Mouse (Mus musculus): ENCODE measurements around the gene Exosc1. TPM values are rescaled to one million over a fixed set of nuclear protein-coding genes. Genes with fewer than 3 reads are reported as not detected.
A peak's percentile ranks its signal among the peaks of the same experiment; 100 is the strongest.
"Not testable (repeated sequence)": the region's sequence is repeated elsewhere in the genome, so short reads cannot be mapped to it uniquely, and the experiment has no call there.

Gene Exosc1
- polyA plus RNA-seq, 1 experiment from 2014 or later = 63.2 TPM

GRCm38 (mm10) chr19:41915294-41915693 is 17.9 kb downstream of the Exosc1 start:
- Histone ChIP-seq H3K27me3 (replicated peaks; ENCODE audit: control insufficient read depth, insufficient read depth, low read length) (no peaks in the 10 kb centered on the region), H3K9me3 (ENCODE audit: control insufficient read depth, low read length) (no peaks in the 10 kb centered on the region), H3K27ac (ENCODE audit: low read length) (no peak overlapping the region), H3K4me1 (ENCODE audit: control insufficient read depth, insufficient read depth, low read length) (peaks cover 13% of the 10 kb centered on the region), H3K36me3 (ENCODE audit: control insufficient read depth, insufficient read depth, low read length) (peaks cover 22% of the 10 kb centered on the region), H3K4me2 (ENCODE audit: low read depth, low read length) (no peak overlapping the region), H3K4me3 (ENCODE audit: low read length) (no peak overlapping the region), H3K9ac (ENCODE audit: low read depth, low read length) (no peak overlapping the region)
- no peak for ATAC-seq
- WGBS = 80% methylated on average over 3 of the region's 3 CpGs

DNA sequence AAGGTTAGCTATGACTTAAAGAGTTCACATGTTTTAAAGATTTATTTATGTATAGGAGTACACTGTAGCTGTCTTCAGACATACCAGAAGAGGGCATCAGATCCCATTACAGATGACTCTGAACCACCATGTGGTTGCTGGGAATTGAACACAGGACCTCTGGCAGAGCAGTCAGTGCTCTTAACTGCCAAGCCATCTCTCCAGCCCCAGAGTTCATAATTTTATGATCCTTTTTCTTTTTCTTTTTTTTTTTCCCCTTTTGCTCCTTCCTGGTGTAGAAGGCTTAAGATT is 18.7 kb downstream of the Exosc1 start:
- H3K4me2 ChIP-seq (ENCODE audit: low read depth, low read length) = peak overlapping the region; percentile 68
- H3K9me3 ChIP-seq (ENCODE audit: control insufficient read depth, low read length); H3K27me3 ChIP-seq (replicated peaks; ENCODE audit: control insufficient read depth, insufficient read depth, low read length); ATAC-seq; H3K9ac ChIP-seq (ENCODE audit: low read depth, low read length); H3K27ac ChIP-seq (ENCODE audit: low read length): not testable (repeated sequence)
- peaks cover 22% of the 10 kb centered on the region for H3K36me3 ChIP-seq (ENCODE audit: control insufficient read depth, insufficient read depth, low read length)
- H3K4me1 ChIP-seq (ENCODE audit: control insufficient read depth, insufficient read depth, low read length) = peaks cover 13% of the 10 kb centered on the region
- H3K4me3 ChIP-seq (ENCODE audit: low read length) = peak overlapping the region; percentile 99

DNA sequence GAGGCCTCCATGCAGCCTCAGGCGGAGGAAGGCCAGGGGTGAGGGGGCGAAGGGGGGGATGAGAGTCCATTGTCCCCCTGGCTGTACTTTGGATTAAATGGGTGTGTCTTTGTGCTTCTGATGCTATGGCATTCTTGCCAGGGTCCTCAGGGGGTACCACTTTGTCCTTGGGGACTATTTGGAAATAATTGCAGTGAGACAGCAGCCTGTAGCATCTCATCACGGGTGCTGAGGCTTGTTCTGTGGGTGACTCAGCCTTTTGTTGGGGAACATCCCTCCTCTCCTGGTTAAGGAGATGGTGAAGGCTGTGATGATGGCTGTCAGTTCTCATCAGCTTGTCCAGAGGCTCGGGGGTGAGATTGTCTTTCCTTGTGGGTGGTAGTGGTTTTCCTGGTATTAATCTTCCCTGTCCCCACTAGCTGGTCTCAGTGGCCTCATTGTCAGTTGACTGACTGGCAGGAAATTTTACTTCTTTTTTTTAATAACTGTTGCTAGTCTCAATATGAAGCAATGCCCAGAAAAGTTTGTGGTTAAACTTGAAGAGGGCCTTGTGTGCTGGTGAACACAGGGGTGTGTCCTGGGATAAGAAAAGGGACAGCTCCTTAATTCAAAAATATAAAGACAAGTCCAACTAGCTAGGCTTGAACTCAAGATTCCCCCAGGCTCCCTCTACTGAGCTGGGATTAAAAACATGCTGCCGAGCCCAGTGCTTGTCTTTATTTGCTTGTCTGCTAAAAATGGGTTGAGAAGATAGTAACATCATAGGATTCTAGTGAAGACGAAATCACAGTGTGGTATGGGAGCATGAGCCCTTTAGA is 19.2 kb downstream of the Exosc1 start:
- WGBS = 36% methylated on average over 6 of the region's 6 CpGs
- peaks cover 18% of the 10 kb centered on the region for H3K36me3 ChIP-seq (ENCODE audit: control insufficient read depth, insufficient read depth, low read length)

DNA sequence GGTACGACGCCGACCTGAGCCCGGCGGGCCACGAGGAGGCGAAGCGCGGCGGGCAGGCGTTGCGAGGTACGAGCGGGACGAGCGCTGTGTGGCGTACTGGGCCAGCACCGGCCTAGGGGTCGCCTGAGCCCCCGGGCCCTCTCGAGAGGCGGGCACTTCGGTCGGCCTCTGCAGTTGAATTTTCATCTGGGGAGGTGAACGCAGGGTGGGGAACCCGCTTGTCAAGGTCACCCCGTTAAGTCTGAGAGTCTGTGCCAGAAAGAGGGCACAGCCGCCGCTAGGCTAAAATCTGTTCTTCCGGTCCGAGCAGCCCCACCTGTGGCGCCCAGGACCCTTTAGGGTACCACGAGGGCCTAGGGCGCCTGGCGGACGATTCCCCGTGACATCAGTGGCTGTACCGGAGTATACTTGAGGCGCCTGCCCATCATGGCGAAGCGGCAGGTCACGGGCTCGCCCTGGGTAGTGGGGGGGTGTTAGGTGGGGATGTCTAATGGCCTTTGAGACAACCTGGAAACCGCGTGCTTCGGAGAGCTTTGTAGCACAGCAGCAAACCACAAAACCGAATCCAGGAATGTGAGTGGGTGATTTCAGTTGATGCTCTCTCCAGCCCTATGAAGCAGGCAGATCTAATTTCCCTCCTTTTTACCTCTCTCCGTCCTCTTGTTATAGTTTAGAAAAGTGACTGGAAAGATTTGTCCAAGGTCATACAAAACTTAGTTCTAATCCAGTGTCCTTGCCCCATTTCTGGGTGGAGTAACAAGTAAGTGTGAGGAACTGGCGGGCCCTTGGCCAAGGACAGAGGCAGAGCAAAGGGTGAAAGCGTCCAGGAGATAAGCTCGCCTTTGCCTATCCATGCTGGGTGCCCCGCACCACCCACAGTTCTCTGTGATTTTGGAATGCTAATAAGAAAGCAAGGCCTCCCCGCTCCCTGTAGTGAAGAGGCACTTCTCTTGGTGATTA is 20.8 kb downstream of the Exosc1 start:
- under 1% methylated on average over 43 of the region's 53 CpGs for WGBS
- H3K4me2 ChIP-seq (ENCODE audit: low read depth, low read length) = peak overlapping the region; percentile 68
- peak overlapping the region; percentile 99 for H3K4me3 ChIP-seq (ENCODE audit: low read length)
- H3K9me3 ChIP-seq (ENCODE audit: control insufficient read depth, low read length) = no peaks in the 10 kb centered on the region
- peak; percentile 61 for ATAC-seq
- peaks cover 13% of the 10 kb centered on the region for H3K36me3 ChIP-seq (ENCODE audit: control insufficient read depth, insufficient read depth, low read length)
- no peaks in the 10 kb centered on the region for H3K27me3 ChIP-seq (replicated peaks; ENCODE audit: control insufficient read depth, insufficient read depth, low read length)
- H3K4me1 ChIP-seq (ENCODE audit: control insufficient read depth, insufficient read depth, low read length) = peaks cover 17% of the 10 kb centered on the region
- H3K27ac ChIP-seq (ENCODE audit: low read length) = peak overlapping the region; percentile 93
- peak overlapping the region; percentile 98 for H3K9ac ChIP-seq (ENCODE audit: low read depth, low read length)

More for the DNA sequence above, 19.2 kb downstream of the Exosc1 start:
- Histone ChIP-seq H3K9ac (ENCODE audit: low read depth, low read length) (peak overlapping the region; percentile 98), H3K27ac (ENCODE audit: low read length) (0 out of 2 replicates have a peak overlapping the region, but pooled peaks have one; percentile 93), H3K27me3 (replicated peaks; ENCODE audit: control insufficient read depth, insufficient read depth, low read length) (no peaks in the 10 kb centered on the region), H3K4me1 (ENCODE audit: control insufficient read depth, insufficient read depth, low read length) (peaks cover 13% of the 10 kb centered on the region), H3K4me3 (ENCODE audit: low read length) (peak overlapping the region; percentile 99), H3K4me2 (ENCODE audit: low read depth, low read length) (peak overlapping the region; percentile 68), H3K9me3 (ENCODE audit: control insufficient read depth, low read length) (no peaks in the 10 kb centered on the region)
- no peak for ATAC-seq

DNA sequence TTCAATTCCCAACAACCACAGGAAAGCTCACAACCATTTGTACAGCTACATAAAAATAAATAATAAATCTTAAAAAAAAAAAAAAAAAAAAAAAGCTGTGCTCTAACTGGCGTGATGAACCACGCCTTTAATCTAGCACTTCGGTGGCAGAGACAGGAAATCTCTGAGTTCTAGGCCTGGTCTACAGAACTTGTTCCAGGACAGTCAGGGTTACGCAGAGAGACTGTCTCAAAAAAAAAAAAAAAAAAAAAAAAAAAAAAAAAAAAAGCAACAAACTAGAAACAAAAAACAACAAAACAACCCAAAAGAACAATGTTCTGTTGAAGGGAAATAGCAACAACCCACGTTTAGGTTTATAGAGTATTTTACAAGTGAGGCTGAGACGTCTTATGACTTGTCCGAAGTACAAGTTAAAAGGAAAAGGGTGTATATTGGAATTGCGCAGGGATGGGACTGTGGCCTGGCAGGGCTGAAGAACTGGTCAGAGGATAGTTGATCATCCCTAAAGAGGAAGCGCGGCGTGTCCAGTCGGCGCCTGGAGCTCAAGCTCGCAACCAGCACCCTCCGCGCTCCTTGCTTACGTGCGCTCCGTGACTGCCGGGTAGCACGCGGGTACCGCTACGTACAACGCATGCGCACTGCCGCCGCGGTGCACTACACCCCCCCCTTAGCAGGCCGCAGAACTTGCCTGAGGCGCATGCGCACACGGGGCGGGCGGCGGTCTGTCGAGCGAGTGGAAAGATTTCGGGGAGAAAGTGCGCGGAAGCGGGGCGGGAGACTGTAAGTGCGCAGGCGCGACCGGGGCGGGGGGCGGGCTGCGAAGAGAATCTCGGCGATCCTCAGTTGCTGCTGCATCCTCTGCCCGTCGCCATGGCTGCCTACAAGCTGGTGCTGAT is 21.8 kb downstream of the Exosc1 start, which contains the start of gene Pgam1:
Gene Pgam1, plus strand, starts transcription at position 746 of the 896 bp plus-strand sequence.
- ATAC-seq = peak; percentile 91
- 5% methylated on average over 54 of the region's 54 CpGs for WGBS
- no peaks in the 10 kb centered on the region for H3K9me3 ChIP-seq (ENCODE audit: control insufficient read depth, low read length)

DNA sequence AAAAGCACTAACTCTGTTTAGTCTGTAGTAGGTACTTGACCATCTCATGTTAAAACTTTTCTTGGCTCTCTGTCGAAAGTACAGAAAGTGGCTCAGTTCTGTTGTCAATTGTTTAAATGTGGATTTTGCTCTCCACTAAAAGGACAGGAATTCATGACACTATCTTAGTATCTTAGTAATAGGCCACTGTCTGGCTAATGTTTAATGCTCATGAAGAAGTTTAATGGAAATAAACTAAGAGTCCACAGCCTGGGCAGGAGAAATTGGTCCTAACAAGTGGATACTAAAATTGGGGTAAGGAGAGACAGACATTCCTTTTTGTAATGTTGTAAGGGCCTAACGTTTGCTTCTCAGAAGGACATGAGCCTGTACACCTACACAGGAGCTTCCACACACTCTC is 22.8 kb downstream of the Exosc1 start:
- Histone ChIP-seq H3K9me3 (ENCODE audit: control insufficient read depth, low read length) (no peaks in the 10 kb centered on the region), H3K27me3 (replicated peaks; ENCODE audit: control insufficient read depth, insufficient read depth, low read length) (no peaks in the 10 kb centered on the region), H3K27ac (ENCODE audit: low read length) (peak overlapping the region; percentile 95), H3K4me2 (ENCODE audit: low read depth, low read length) (no peak overlapping the region), H3K36me3 (ENCODE audit: control insufficient read depth, insufficient read depth, low read length) (no peaks in the 10 kb centered on the region), H3K4me1 (ENCODE audit: control insufficient read depth, insufficient read depth, low read length) (peaks cover 22% of the 10 kb centered on the region), H3K4me3 (ENCODE audit: low read length) (no peak overlapping the region), H3K9ac (ENCODE audit: low read depth, low read length) (no peak overlapping the region)
- 75% methylated on average over 2 of the region's 2 CpGs for WGBS
- ATAC-seq = no peak

More for the DNA sequence above, 21.8 kb downstream of the Exosc1 start, which contains the start of gene Pgam1:
- Histone ChIP-seq H3K4me2 (ENCODE audit: low read depth, low read length) (peak within 1 kb of the TSS; percentile 68), H3K27ac (ENCODE audit: low read length) (peak within 1 kb of the TSS; percentile 95), H3K36me3 (ENCODE audit: control insufficient read depth, insufficient read depth, low read length) (peaks cover 7% of the 10 kb centered on the region; the same call in 1 of the 2 replicates), H3K4me1 (ENCODE audit: control insufficient read depth, insufficient read depth, low read length) (peaks cover 22% of the 10 kb centered on the region), H3K9ac (ENCODE audit: low read depth, low read length) (peak within 1 kb of the TSS; percentile 98), H3K4me3 (ENCODE audit: low read length) (peak within 1 kb of the TSS; percentile 99), H3K27me3 (replicated peaks; ENCODE audit: control insufficient read depth, insufficient read depth, low read length) (no peaks in the 10 kb centered on the region)

GRCm38 (mm10) chr19:41908736-41909135 is 24.5 kb downstream of the Exosc1 start:
- WGBS = 91% methylated on average over 3 of the region's 3 CpGs
- Histone ChIP-seq H3K27ac (ENCODE audit: low read length) (no peak overlapping the region), H3K4me3 (ENCODE audit: low read length) (no peak overlapping the region), H3K4me1 (ENCODE audit: control insufficient read depth, insufficient read depth, low read length) (peaks cover 16% of the 10 kb centered on the region), H3K36me3 (ENCODE audit: control insufficient read depth, insufficient read depth, low read length) (no peaks in the 10 kb centered on the region), H3K27me3 (replicated peaks; ENCODE audit: control insufficient read depth, insufficient read depth, low read length) (no peaks in the 10 kb centered on the region), H3K9ac (ENCODE audit: low read depth, low read length) (no peak overlapping the region), H3K4me2 (ENCODE audit: low read depth, low read length) (no peak overlapping the region), H3K9me3 (ENCODE audit: control insufficient read depth, low read length) (no peaks in the 10 kb centered on the region)
- no peak for ATAC-seq

DNA sequence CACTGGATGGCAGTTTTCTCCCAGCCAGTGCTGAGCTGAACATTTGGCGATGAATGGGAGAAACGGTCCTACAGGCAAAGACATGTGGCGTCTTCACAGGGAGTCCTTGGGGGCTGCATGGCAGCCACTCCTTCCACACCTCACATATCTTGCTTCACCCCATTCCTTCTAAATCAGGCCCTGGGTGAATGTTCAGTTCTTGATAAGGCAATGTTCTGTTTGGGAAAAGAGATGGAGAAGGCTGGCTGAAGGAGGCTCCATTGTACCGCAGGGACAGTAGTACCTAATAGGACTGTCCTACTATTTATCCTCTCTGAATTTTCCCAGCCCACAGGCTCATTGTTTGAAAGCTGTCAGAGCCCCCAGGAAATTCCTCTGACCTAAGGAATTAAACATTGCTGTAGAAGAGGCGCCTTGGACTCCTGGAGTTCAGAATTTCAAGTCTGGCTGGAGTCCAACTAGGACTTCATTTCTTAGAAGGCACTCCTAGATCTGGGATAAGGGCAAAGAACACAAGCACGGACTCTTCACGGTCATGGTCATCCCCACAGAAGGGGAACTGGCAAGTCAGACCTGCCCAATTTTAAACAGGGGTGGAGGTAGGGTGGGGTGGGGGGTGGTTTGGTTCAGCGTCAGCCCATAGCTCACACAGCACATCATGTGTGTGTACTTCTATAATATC is 26.0 kb downstream of the Exosc1 start:
- H3K9ac ChIP-seq (ENCODE audit: low read depth, low read length) = no peak overlapping the region
- ATAC-seq = no peak
- no peaks in the 10 kb centered on the region for H3K36me3 ChIP-seq (ENCODE audit: control insufficient read depth, insufficient read depth, low read length)
- 34% methylated on average over 8 of the region's 8 CpGs for WGBS
- no peaks in the 10 kb centered on the region for H3K27me3 ChIP-seq (replicated peaks; ENCODE audit: control insufficient read depth, insufficient read depth, low read length)
- peaks cover 12% of the 10 kb centered on the region for H3K4me1 ChIP-seq (ENCODE audit: control insufficient read depth, insufficient read depth, low read length)
- no peaks in the 10 kb centered on the region for H3K9me3 ChIP-seq (ENCODE audit: control insufficient read depth, low read length)
- H3K27ac ChIP-seq (ENCODE audit: low read length) = 0 out of 2 replicates have a peak overlapping the region, but pooled peaks have one; percentile 0
- H3K4me2 ChIP-seq (ENCODE audit: low read depth, low read length) = no peak overlapping the region
- no peak overlapping the region for H3K4me3 ChIP-seq (ENCODE audit: low read length)
